Mouse (Mus musculus) G1E (cell line): ENCODE results near the gene Gm49383.

Experiments
- CTCF ChIP-seq: IDR thresholded peaks from 2 replicates; pipeline ENCODE4 v1.5.1; 2012; ENCODE audit warnings: low read depth, low read length, inconsistent platforms, mixed read lengths
- GATA1 ChIP-seq: IDR thresholded peaks from 2 replicates; pipeline ENCODE4 v1.6.1; 2012; ENCODE audit warnings: borderline replicate concordance, low read length, inconsistent platforms, mixed read lengths
- POLR2AphosphoS5 ChIP-seq: IDR thresholded peaks from 2 replicates; pipeline ENCODE4 v1.6.1; 2012; ENCODE audit warnings: low read depth, low read length, inconsistent platforms; ENCODE audit not compliant: insufficient replicate concordance
- TAL1 ChIP-seq: conservative IDR thresholded peaks from 2 replicates; pipeline ENCODE4 v1.6.1; 2012; ENCODE audit warnings: low read depth, low read length, inconsistent platforms, mixed read lengths

- TF ChIP-seq TAL1 (no peak), CTCF (no peak), GATA1 (no peak), POLR2AphosphoS5 (no peak)
Observed at GRCm38 (mm10) chr12:69198164-69198535, 1.2 kb upstream of the Gm49383 start, which contains the start of gene Dnaaf2.
